Mouse (Mus musculus): ENCODE measurements around the gene Mrgbp. TPM values are rescaled to one million over a fixed set of nuclear protein-coding genes. Genes with fewer than 3 reads are reported as not detected.

The Mrgbp gene
- total RNA-seq (2023), result 10 to 100 TPM; 19.4 to 19.5 TPM

GRCm38 (mm10) chr2:180581002-180581401 lies at the start of gene Mrgbp:
Gene Mrgbp, plus strand, starts transcription at chr2:180581304.

GRCm38 (mm10) chr2:180589123-180589831 lies 8.2 kb downstream of the Mrgbp start, which contains the start of gene Ogfr:
Gene Ogfr, plus strand, starts transcription at chr2:180589245.

GRCm38 (mm10) chr2:180597490-180597889 lies 16.4 kb downstream of the Mrgbp start, which contains the start of gene Col9a3:
Gene Col9a3, plus strand, starts transcription at chr2:180597790.

Other genes with a start within 250 kb of the Mrgbp start
- gene Gata5, start 246.6 kb upstream of the Mrgbp start, total RNA-seq (2023), result not detected
- gene Slco4a1, start 125.1 kb upstream of the Mrgbp start, total RNA-seq (2023), result 10 to 100 TPM; 11.4 to 17.7 TPM
- not detected for gene Ntsr1, start 81.3 kb upstream of the Mrgbp start, total RNA-seq (2023)
- 10 to 100 TPM; 42.5 to 50.0 TPM for gene Ogfr, start 7.9 kb downstream of the Mrgbp start, total RNA-seq (2023)
- 1 to 10 TPM in 1 of 2 experiments, under 1 TPM in 1; 0.66 to 1.1 TPM for gene Col9a3, start 16.5 kb downstream of the Mrgbp start, total RNA-seq (2023)
- gene Tcfl5, start 61.4 kb downstream of the Mrgbp start, total RNA-seq (2023), result not detected
- 10 to 100 TPM; 48.5 to 51.5 TPM for gene Dido1, start 128.7 kb downstream of the Mrgbp start, total RNA-seq (2023)
- 10 to 100 TPM; 56.0 to 64.6 TPM for gene Gid8, start 128.8 kb downstream of the Mrgbp start, total RNA-seq (2023)
- gene Slc17a9, start 144.0 kb downstream of the Mrgbp start, total RNA-seq (2023), result 10 to 100 TPM; 20.8 to 23.0 TPM
- not detected for gene Bhlhe23, start 195.6 kb downstream of the Mrgbp start, total RNA-seq (2023)